Mouse (Mus musculus) v-Abl transformed pro-B cells (cell line): ENCODE data around the gene Stk16.

Source experiments
- in situ Hi-C, 2 experiments: fragments of 400-800 bp; cut with MboI; formaldehyde crosslinking; loops; one replicate each; pipeline ENCODE4 v1.15.1; 2025; ENCODE audit not compliant: unreplicated experiment in 2 of 2

The Stk16 gene

DNA sequence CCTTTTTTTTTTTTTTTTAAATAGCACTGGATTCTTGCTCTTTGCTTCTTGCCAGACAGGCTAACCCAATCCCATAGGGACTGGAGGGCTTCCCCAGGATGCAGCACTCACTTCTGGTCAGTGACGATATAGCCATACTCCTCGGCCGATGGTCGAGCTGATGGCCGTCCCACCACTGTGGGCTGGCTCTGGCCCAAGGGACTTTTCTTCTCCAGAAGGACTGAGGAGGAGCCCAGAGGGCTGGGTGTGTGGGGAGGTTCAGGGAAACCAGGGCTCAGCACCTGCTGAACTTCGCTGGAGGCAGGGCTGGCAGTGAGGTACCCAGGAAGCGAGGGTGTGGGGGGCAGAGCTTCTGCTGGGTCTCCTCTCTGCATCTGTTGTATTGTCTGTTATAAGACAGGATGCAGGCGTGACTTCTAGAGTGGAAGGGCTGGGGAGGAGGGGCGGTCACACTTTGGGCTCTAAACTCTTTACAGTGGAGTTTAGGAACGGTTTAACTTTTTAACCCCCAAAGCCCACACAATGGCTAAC lies 44.9 kb downstream of the Stk16 start:
- in situ Hi-C loops = loop anchor here (10.0 kb wide), 2 partner anchors 59 to 209 kb away; partner anchors contain the start of gene Dnpep (in 1 of the 2)

DNA sequence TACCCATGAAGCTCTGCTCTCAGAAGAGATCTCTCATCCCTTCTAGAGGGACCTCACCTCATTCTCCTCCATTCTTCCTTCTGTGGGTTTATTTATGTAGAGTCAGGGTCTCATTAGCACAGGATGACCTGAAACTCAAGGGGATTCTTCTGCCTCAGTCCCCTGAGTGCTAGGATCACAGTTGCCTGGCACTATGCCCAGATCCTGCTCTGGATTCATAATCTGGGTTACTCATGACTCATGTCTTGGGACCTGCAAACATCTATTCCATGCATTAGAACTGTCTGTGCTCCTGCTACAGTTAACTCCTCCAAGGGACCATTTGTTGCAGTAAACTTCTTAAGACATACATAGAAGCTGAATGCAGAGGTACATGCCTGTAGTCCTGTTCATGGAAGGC lies 50.6 kb downstream of the Stk16 start:
- in situ Hi-C loops = no loop called here

DNA sequence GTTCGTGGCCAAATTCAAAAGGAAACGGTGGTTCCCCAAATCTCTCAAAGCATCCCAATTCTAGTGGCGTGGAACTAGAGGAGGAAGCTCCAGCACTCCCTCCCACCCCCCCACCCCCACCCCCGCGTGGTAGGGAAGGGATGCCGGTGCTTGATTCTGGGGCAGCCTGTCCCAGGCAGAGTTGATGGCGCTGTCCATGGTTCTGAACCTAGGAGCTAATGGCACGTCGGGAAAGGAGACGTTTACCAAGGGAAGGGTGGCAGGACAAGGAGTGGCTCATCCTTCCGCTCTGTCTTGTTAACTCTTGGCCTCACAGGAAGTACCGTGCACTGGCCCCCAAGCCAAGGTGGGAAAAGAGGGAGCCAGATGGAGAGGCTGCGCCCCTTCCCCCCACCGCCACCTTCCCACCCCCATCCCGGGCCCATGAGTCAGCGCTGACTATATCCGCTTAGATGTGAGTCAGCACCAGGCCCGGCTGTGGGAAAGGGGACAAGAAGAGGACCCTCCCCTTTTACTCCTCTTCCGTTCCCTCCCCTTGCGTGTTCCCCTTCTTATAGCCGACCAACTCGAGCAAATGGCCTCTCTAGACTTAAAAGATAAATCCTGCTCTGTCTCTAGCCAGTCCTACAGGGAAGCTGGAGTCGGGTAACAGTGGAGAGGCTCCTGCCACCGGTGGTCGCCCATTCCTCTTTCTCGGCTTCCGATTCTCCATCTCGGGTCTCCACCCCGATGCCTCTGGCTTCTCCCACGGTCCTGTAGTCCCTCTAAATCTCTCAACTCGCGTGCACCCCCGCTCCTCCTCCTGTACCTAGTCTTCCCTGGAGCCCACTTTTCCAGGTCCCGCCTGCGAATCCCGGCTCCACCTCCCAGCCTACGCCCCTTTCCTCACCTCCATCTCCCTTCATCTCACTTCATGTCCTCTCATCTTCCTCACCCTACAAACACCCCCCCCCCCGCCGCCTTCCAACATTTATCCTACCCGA lies 52.6 kb downstream of the Stk16 start:
- in situ Hi-C loops = no loop called here

DNA sequence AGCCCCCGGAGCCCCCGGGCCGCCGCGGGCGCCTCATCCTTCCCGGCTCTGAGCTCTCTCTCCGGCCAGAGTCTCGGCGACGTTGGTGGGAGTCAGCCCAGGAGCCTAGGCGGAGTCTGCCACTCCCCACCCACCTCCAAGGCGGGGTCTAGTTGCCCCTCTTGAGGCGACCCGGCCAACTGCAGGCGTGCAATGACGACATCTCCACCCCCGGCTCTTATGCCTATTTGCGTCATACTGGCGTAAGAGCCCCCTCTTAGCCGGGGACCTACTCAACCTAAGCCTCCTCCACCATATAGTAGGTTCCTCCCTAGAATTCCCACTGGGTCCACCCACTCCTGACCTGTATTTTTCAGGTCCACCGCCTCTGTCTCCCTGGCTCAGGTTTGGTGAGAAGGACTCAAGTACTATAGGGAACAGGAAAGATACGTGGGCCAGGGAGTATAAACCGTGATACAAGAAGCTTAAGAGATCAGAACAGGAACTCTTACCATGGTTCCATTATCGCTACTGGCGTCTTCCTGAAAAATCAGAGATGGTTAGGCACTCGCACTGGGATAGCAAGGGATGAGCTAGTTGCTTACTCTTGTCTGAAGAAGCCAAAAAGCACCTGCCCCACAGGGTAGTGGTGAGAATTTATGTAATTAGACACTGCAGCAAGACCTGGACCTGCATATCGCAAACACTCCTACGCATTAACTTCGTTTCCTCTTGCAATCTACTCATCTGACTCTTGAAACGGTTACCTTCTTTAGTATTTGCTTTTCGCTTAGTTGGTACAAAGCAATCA lies 53.6 kb downstream of the Stk16 start, which contains the start of gene Ptprn:
TSS of gene Ptprn (minus strand) at position 412 of the 790 bp plus-strand sequence.
- in situ Hi-C loops = no loop called here
